Mouse (Mus musculus): ENCODE results near the gene Slc17a3.

Gene Slc17a3

GRCm38 (mm10) chr13:23879106-23879505 is 39.9 kb downstream of the Slc17a3 start:
- no peak for DNase-seq (ENCODE audit: low spot score)

GRCm38 (mm10) chr13:23879636-23880035 is 40.4 kb downstream of the Slc17a3 start:
- no peak for DNase-seq (ENCODE audit: low spot score)

- DNase-seq (ENCODE audit: low spot score) = no peak
Measured at GRCm38 (mm10) chr13:23885540-23885939, 46.3 kb downstream of the Slc17a3 start.

GRCm38 (mm10) chr13:23887026-23887725 is 47.9 kb downstream of the Slc17a3 start:
- DNase-seq (ENCODE audit: low spot score) = no peak

GRCm38 (mm10) chr13:23889011-23889605 is 49.9 kb downstream of the Slc17a3 start:
- DNase-seq (ENCODE audit: low spot score) = no peak

- no peak for DNase-seq (ENCODE audit: low spot score)
Measured at GRCm38 (mm10) chr13:23892592-23893268, 53.5 kb downstream of the Slc17a3 start.

GRCm38 (mm10) chr13:23893269-23893593 is 54.0 kb downstream of the Slc17a3 start:
- no peak for DNase-seq (ENCODE audit: low spot score)

- no peak for DNase-seq (ENCODE audit: low spot score)
Measured at GRCm38 (mm10) chr13:23898242-23898641, 59.0 kb downstream of the Slc17a3 start.

GRCm38 (mm10) chr13:23906906-23907305 is 67.7 kb downstream of the Slc17a3 start:
- no peak for DNase-seq (ENCODE audit: low spot score)

- no peak for DNase-seq (ENCODE audit: low spot score)
Measured at GRCm38 (mm10) chr13:23910121-23910520, 70.9 kb downstream of the Slc17a3 start.
